ENCODE assay signal across 8 mouse cellular contexts in the genomic region with DNA sequence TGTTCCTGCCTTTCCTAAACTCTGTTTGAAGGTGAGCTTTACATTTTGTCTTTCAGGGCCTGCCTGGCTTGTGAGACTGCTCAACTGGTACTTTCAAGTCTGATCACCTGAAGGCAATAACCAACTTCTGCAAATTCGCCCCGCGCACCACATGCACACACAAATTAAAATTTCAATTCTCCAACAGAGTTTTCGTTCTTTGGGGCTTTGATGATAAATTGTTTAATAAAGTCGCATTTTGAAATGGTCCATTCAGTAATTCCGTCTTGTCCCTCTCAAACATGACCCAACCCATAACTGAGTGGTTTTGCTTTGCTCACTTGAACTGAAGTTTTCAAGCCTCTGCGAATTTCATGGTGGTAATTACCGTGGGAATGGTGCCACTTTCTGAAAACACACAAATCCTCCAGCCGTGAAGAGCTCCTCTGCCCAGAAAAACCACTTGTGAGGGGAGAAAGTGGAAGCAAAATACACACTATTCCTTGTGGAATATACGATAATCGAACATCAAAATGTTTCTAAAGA. TPM values are rescaled to one million over a fixed set of nuclear protein-coding genes. Genes with fewer than 3 reads are reported as not detected.
A peak's percentile ranks its signal among the peaks of the same experiment; 100 is the strongest.
DNase-seq lines count a peak whose midpoint lies in the region; ATAC-seq and TF ChIP-seq lines count a peak whose summit lies in the region.

No protein-coding gene starts in this region.

- 0 out of 2 replicates have a peak, but pooled peaks have one; percentile 2 for ATAC-seq in heart, embryonic 14.5 days (ENCODE audit: insufficient number of reproducible peaks, insufficient read depth, low FRiP score, low read depth)
- 0 out of 2 replicates have a peak, but pooled peaks have one; percentile 5 for ATAC-seq in hindbrain, embryonic 12.5 days (ENCODE audit: low FRiP score)
- peak; percentile 1 for ATAC-seq in megakaryocyte progenitor cell, adult 5-6 weeks (replicated peaks; ENCODE audit: poor library complexity)
- ATAC-seq in megakaryocyte-erythroid progenitor cell, adult 5-6 weeks (replicated peaks; ENCODE audit: low FRiP score, low TSS enrichment, poor library complexity, severe bottlenecking), result no peak

- TF ChIP-seq POLR2A in bone marrow, adult 2 months (IDR thresholded peaks at IDR 0.05; ENCODE audit: borderline replicate concordance, control insufficient read depth, low read depth, low read length), result no peak

- no peaks in the 10 kb centered on the region for H3K36me3 ChIP-seq in heart, embryonic 14.5 days (ENCODE audit: control insufficient read depth, insufficient read depth, low read length)
- no peaks in the 10 kb centered on the region for H3K36me3 ChIP-seq in hindbrain, embryonic 12.5 days

- H3K27ac ChIP-seq in heart, embryonic 14.5 days (replicated peaks in 1 of 2; ENCODE audit: control insufficient read depth in 1 of 2, insufficient read depth in 1 of 2, low read depth in 2 of 2, low read length in 2 of 2), result peak overlapping the region; percentile 66 to 84
- H3K27ac ChIP-seq in bone marrow, adult 2 months (ENCODE audit: control insufficient read depth, insufficient read depth, low read depth, low read length, poor library complexity), result peak overlapping the region; percentile 60
- peak overlapping the region; percentile 90 for H3K27ac ChIP-seq in hindbrain, embryonic 12.5 days

- 48% methylated on average over 11 of the region's 11 CpGs for WGBS in heart, embryonic 14.5 days
- 21% methylated on average over 11 of the region's 11 CpGs for WGBS in bone marrow, adult 2 months
- 32% methylated on average over 11 of the region's 11 CpGs for WGBS in hindbrain, embryonic 12.5 days

- no peak for DNase-seq in heart, adult 11 months
- DNase-seq in adrenal gland, postnatal 10 days, result no peak
- no peak for DNase-seq in thymus, postnatal 10 days (ENCODE audit: low spot score in 2 of 2)

- peak overlapping the region; percentile 94 for H3K4me2 ChIP-seq in heart, embryonic 14.5 days (ENCODE audit: low read length)
- H3K4me2 ChIP-seq in hindbrain, embryonic 12.5 days (replicated peaks), result peak overlapping the region; percentile 69

- peak overlapping the region; percentile 57 to 75 for H3K4me3 ChIP-seq in heart, embryonic 14.5 days (ENCODE audit: control insufficient read depth in 1 of 2, insufficient read depth in 1 of 2, low read depth in 1 of 2, low read length in 2 of 2)
- peak overlapping the region; percentile 75 for H3K4me3 ChIP-seq in bone marrow, adult 2 months (replicated peaks; ENCODE audit: control insufficient read depth, low read depth, low read length)
- H3K4me3 ChIP-seq in hindbrain, embryonic 12.5 days, result peak overlapping the region; percentile 95

- H3K9me3 ChIP-seq in heart, embryonic 14.5 days (ENCODE audit: control insufficient read depth, low read length), result no peaks in the 10 kb centered on the region
- H3K9me3 ChIP-seq in hindbrain, embryonic 12.5 days (replicated peaks), result no peaks in the 10 kb centered on the region

- no peaks in the 10 kb centered on the region for H3K27me3 ChIP-seq in heart, embryonic 14.5 days (ENCODE audit: control insufficient read depth, insufficient read depth, low read length)
- H3K27me3 ChIP-seq in hindbrain, embryonic 12.5 days, result no peaks in the 10 kb centered on the region

- TF ChIP-seq CTCF in bone marrow, adult 2 months (IDR thresholded peaks at IDR 0.05; ENCODE audit: control insufficient read depth, insufficient read depth, low read length), result no peak

- H3K4me1 ChIP-seq in heart, embryonic 14.5 days (ENCODE audit: control insufficient read depth in 2 of 2, insufficient read depth in 2 of 2, low read length in 2 of 2), result peaks cover 2 to 10% of the 10 kb centered on the region in 2 experiments; a peak in 1 of 4 replicates
- no peaks in the 10 kb centered on the region; the same call in 1 of the 2 replicates for H3K4me1 ChIP-seq in bone marrow, adult 2 months (ENCODE audit: control insufficient read depth, insufficient read depth, low read length)
- H3K4me1 ChIP-seq in hindbrain, embryonic 12.5 days, result peaks cover 15% of the 10 kb centered on the region

- H3K9ac ChIP-seq in heart, embryonic 14.5 days (ENCODE audit: low read length), result peak overlapping the region; percentile 71
- peak overlapping the region; percentile 67; the same call in 1 of the 2 replicates for H3K9ac ChIP-seq in hindbrain, embryonic 12.5 days

RNA-seq across cellular contexts. Expression of a gene that starts 0.7 kb away (rescaled TPM):
- polyA plus RNA-seq in heart, embryonic 14.5 days (2014; fragmentation: Nextera tagmentation; extraction: Ambion mirVana), result 60.9 and 62.0 TPM in 2 replicates
- polyA plus RNA-seq in bone marrow, adult 2 months (2011; ENCODE audit: insufficient read depth, insufficient read length, low replicate concordance, missing spikeins), result 22.2 and 39.9 TPM in 2 replicates
- polyA plus RNA-seq in hindbrain, embryonic 12.5 days (2016; fragmentation: Nextera tagmentation; extraction: Ambion mirVana), result 164 and 166 TPM in 2 replicates
- 43.3 and 43.6 TPM in 2 replicates for total RNA-seq in megakaryocyte progenitor cell, adult 5-6 weeks (2015)
- total RNA-seq in megakaryocyte progenitor cell, adult 5-6 weeks (2017), result 97.8 and 122 TPM in 2 replicates
- total RNA-seq in megakaryocyte-erythroid progenitor cell, adult 5-6 weeks (2014; fragmentation: Nextera tagmentation), result 32.1 and 46.3 TPM in 2 replicates
- 134 and 160 TPM in 2 replicates for total RNA-seq in megakaryocyte-erythroid progenitor cell, adult 5-6 weeks (2017)
- total RNA-seq in adrenal gland, postnatal 10 days (2021), result 10 to 100 TPM; 28.1 to 29.4 TPM

RNA-seq across cellular contexts. Expression of a gene that starts 50.9 kb away (rescaled TPM):
- 10.1 and 10.5 TPM in 2 replicates for polyA plus RNA-seq in heart, embryonic 14.5 days (2014; fragmentation: Nextera tagmentation; extraction: Ambion mirVana)
- 9.6 and 16.0 TPM in 2 replicates for polyA plus RNA-seq in bone marrow, adult 2 months (2011; ENCODE audit: insufficient read depth, insufficient read length, low replicate concordance, missing spikeins)
- 19.1 and 21.4 TPM in 2 replicates for polyA plus RNA-seq in hindbrain, embryonic 12.5 days (2016; fragmentation: Nextera tagmentation; extraction: Ambion mirVana)
- total RNA-seq in megakaryocyte progenitor cell, adult 5-6 weeks (2015), result 4.0 and 6.0 TPM in 2 replicates
- 4.9 and 8.8 TPM in 2 replicates for total RNA-seq in megakaryocyte progenitor cell, adult 5-6 weeks (2017)
- total RNA-seq in megakaryocyte-erythroid progenitor cell, adult 5-6 weeks (2014; fragmentation: Nextera tagmentation), result 37.8 and 42.2 TPM in 2 replicates
- total RNA-seq in megakaryocyte-erythroid progenitor cell, adult 5-6 weeks (2017), result 22.1 and 30.5 TPM in 2 replicates
- 10 to 100 TPM; 10.2 to 18.2 TPM for total RNA-seq in adrenal gland, postnatal 10 days (2021)
